ENCODE assay signal across 14 mouse cellular contexts in the genomic region with DNA sequence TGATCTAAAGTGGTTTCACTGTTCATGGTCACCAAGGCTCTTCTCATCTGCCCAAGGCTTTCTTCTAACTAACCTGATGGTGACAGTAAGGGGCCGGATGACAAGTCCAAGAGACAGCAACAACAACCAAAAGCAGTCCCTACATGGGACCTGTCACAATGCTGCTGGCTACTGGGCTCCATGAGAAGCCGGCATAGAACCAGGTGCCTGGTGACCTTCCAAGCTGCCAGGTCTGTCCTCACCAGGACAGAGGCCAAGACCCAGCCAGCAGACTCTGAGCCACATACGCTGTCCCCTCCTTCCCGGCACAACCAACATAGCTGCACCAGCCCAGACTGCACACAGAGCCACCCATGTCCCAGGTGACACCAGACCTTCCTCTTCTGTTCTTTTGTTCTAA.
DNase-seq lines count a peak whose midpoint lies in the region; ATAC-seq and TF ChIP-seq lines count a peak whose summit lies in the region.
"Had no signal": no experiment of that assay in that cellular context is flagged by ENCODE, and none has a peak within 500 bp of the region (broad histone marks: within the 10 kb centered on the region; RNA-seq: fewer than 3 reads in every experiment).

No protein-coding gene starts in this region.

- WGBS in cerebellum, adult 2 months, result 8% methylated on average over 4 of the region's 4 CpGs
- 82% methylated on average over 4 of the region's 4 CpGs for WGBS in heart, embryonic 16.5 days
- 90% methylated on average over 4 of the region's 4 CpGs for WGBS in stomach, postnatal 0 days

- peak overlapping the region; percentile 59 for H3K27ac ChIP-seq in cerebellum, adult 2 months (ENCODE audit: insufficient read depth, low read length)
- H3K27ac ChIP-seq in heart, embryonic 16.5 days (ENCODE audit: low read length), result peak overlapping the region; percentile 11; the same call in 1 of the 2 replicates
- H3K27ac ChIP-seq in stomach, postnatal 0 days (replicated peaks), result no peak overlapping the region
- H3K27ac ChIP-seq: forebrain, embryonic 15.5 days; kidney, embryonic 15.5 days; neural tube, embryonic 13.5 days had no signal

- intact Hi-C loops in gastrocnemius, postnatal 14 days (cut with DNase I; ENCODE audit: low total_unique reads), result loop anchor here (10.0 kb wide), 1 partner anchor 107 kb away; no protein-coding TSS in a partner anchor

- H3K36me3 ChIP-seq in heart, embryonic 16.5 days (ENCODE audit: control insufficient read depth, insufficient read depth), result peaks cover 40% of the 10 kb centered on the region
- peaks cover 10% of the 10 kb centered on the region; the same call in 1 of the 2 replicates for H3K36me3 ChIP-seq in stomach, postnatal 0 days (ENCODE audit: control insufficient read depth, insufficient read depth, low read length)

- H3K9me3 ChIP-seq in heart, embryonic 16.5 days (replicated peaks; ENCODE audit: control insufficient read depth, low read length), result no peaks in the 10 kb centered on the region
- no peaks in the 10 kb centered on the region for H3K9me3 ChIP-seq in stomach, postnatal 0 days (ENCODE audit: control insufficient read depth, low read length)
- H3K9me3 ChIP-seq: forebrain, embryonic 15.5 days; kidney, embryonic 15.5 days; neural tube, embryonic 13.5 days; stomach, embryonic 15.5 days had no signal

- no peaks in the 10 kb centered on the region for H3K27me3 ChIP-seq in cerebellum, adult 2 months (ENCODE audit: control insufficient read depth, insufficient read depth, low read length)
- H3K27me3 ChIP-seq in heart, embryonic 16.5 days (ENCODE audit: control insufficient read depth, insufficient read depth, low read length), result no peaks in the 10 kb centered on the region
- H3K27me3 ChIP-seq in stomach, postnatal 0 days (ENCODE audit: control insufficient read depth, insufficient read depth, low read length), result no peaks in the 10 kb centered on the region
- H3K27me3 ChIP-seq: forebrain, embryonic 15.5 days; kidney, embryonic 15.5 days; neural tube, embryonic 13.5 days; stomach, embryonic 15.5 days had no signal

- TF ChIP-seq EP300 in stomach, postnatal 0 days (optimal IDR thresholded peaks at IDR 0.05), result no peak

- no peak overlapping the region for H3K4me2 ChIP-seq in heart, embryonic 16.5 days (ENCODE audit: low read depth, low read length)
- H3K4me2 ChIP-seq in stomach, postnatal 0 days (replicated peaks; ENCODE audit: low read depth), result no peak overlapping the region
- H3K4me2 ChIP-seq: forebrain, embryonic 15.5 days; kidney, embryonic 15.5 days; liver, embryonic 11.5 days; neural tube, embryonic 13.5 days; stomach, embryonic 15.5 days had no signal

- no peak for TF ChIP-seq POLR2A in cerebellum, adult 2 months (IDR thresholded peaks at IDR 0.05; ENCODE audit: borderline replicate concordance, insufficient read depth, low read length)

- H3K4me1 ChIP-seq in cerebellum, adult 2 months (ENCODE audit: control insufficient read depth, insufficient read depth, low read length), result peaks cover 52% of the 10 kb centered on the region
- peaks cover 16% of the 10 kb centered on the region for H3K4me1 ChIP-seq in heart, embryonic 16.5 days (ENCODE audit: control insufficient read depth, insufficient read depth, low read length)
- H3K4me1 ChIP-seq in stomach, postnatal 0 days (replicated peaks; ENCODE audit: control insufficient read depth, insufficient read depth), result no peaks in the 10 kb centered on the region
- H3K4me1 ChIP-seq: forebrain, embryonic 15.5 days; stomach, embryonic 15.5 days had no signal

- no peak overlapping the region for H3K4me3 ChIP-seq in cerebellum, adult 2 months (replicated peaks; ENCODE audit: insufficient read depth, low read depth, low read length)
- H3K4me3 ChIP-seq in heart, embryonic 16.5 days (ENCODE audit: low read length), result no peak overlapping the region
- H3K4me3 ChIP-seq in stomach, postnatal 0 days (ENCODE audit: low read depth, low read length), result no peak overlapping the region
- H3K4me3 ChIP-seq: forebrain, embryonic 15.5 days; kidney, embryonic 15.5 days; neural tube, embryonic 13.5 days; stomach, embryonic 15.5 days had no signal

- no peak overlapping the region for H3K9ac ChIP-seq in heart, embryonic 16.5 days (ENCODE audit: low read length)
- no peak overlapping the region for H3K9ac ChIP-seq in stomach, postnatal 0 days (ENCODE audit: low read length)
- H3K9ac ChIP-seq: forebrain, embryonic 15.5 days; kidney, embryonic 15.5 days; neural tube, embryonic 13.5 days; stomach, embryonic 15.5 days had no signal

- ATAC-seq in heart, embryonic 16.5 days (replicated peaks; ENCODE audit: extremely low read depth, insufficient read depth, low FRiP score), result no peak
- ATAC-seq in stomach, postnatal 0 days (ENCODE audit: low FRiP score, low TSS enrichment), result no peak
- ATAC-seq: forebrain, embryonic 15.5 days; hindbrain, embryonic 16.5 days had no signal

- no peak for TF ChIP-seq CTCF in cerebellum, adult 2 months (IDR thresholded peaks at IDR 0.05; ENCODE audit: borderline replicate concordance, insufficient read depth, low read depth, low read length)
- TF ChIP-seq CTCF in stomach, postnatal 0 days (IDR thresholded peaks at IDR 0.05; ENCODE audit: low read depth), result no peak

- peak; percentile 48 for DNase-seq in gastrocnemius, postnatal 25 days
- no peak for DNase-seq in gastrocnemius, postnatal 14 days
- peak; percentile 85 for DNase-seq in brain, adult 2 months (ENCODE audit: low read depth, low spot score)
- peak; percentile 73 to 81 for DNase-seq in cerebellum, adult 2 months
- DNase-seq in T-cell, adult 2 months (ENCODE audit: low spot score), result no peak
- DNase-seq in stomach, postnatal 0 days (ENCODE audit: low spot score), result no peak
- no peak for DNase-seq in right cerebral cortex, adult 18-20 months

Comparison
In these comparisons a context has a peak if more than half of its experiments do, and no peak if none do; other contexts are left out.
1. DNase-seq: peak in gastrocnemius, postnatal 25 days (single experiment), brain, adult 2 months (single experiment) and cerebellum, adult 2 months (2 of 2); none in gastrocnemius, postnatal 14 days (single experiment), T-cell, adult 2 months (single experiment), stomach, postnatal 0 days (single experiment) and right cerebral cortex, adult 18-20 months (single experiment).